Mouse (Mus musculus) layer of hippocampus, postnatal 36 days (tissue): ENCODE results near the gene Pip4k2a. TPM values are rescaled to one million over a fixed set of nuclear protein-coding genes. Genes with fewer than 3 reads are reported as not detected.
"Not testable (repeated sequence)": the region's sequence is repeated elsewhere in the genome, so short reads cannot be mapped to it uniquely, and the experiment has no call there.

Experiments used
- DNase-seq, 2 experiments: peaks; one replicate each; pipeline ENCODE4 v3.0.0; 2022
- total RNA-seq, 2 experiments: library from RNA; stranded (reverse); gene quantifications; 2 replicates each; pipeline ENCODE4 v1.2.3; 2021

Gene Pip4k2a
- total RNA-seq, 2 experiments from 2014 or later: 57.2 to 57.6 TPM

GRCm38 (mm10) chr2:18893336-18893735 lies 104.6 kb downstream of the Pip4k2a start:
- DNase-seq: not testable (repeated sequence)

- DNase-seq: no peak
These were observed 105.9 kb downstream of the Pip4k2a start for GRCm38 (mm10) chr2:18891991-18892537.

- no peak for DNase-seq
These were observed 107.5 kb downstream of the Pip4k2a start for GRCm38 (mm10) chr2:18890227-18891001.

GRCm38 (mm10) chr2:18884277-18884676 lies 113.6 kb downstream of the Pip4k2a start:
- no peak for DNase-seq

- no peak for DNase-seq
These were observed 123.3 kb downstream of the Pip4k2a start for GRCm38 (mm10) chr2:18874626-18875025.

GRCm38 (mm10) chr2:18874063-18874462 lies 123.9 kb downstream of the Pip4k2a start:
- DNase-seq: no peak

GRCm38 (mm10) chr2:18873440-18873839 lies 124.5 kb downstream of the Pip4k2a start:
- DNase-seq: no peak

GRCm38 (mm10) chr2:18872797-18873196 lies 125.1 kb downstream of the Pip4k2a start:
- peak; percentile 38 to 54 for DNase-seq

GRCm38 (mm10) chr2:18871087-18871486 lies 126.8 kb downstream of the Pip4k2a start:
- DNase-seq: no peak

GRCm38 (mm10) chr2:18867069-18867468 lies 130.9 kb downstream of the Pip4k2a start:
- DNase-seq: no peak

- DNase-seq: no peak
These were observed 133.2 kb downstream of the Pip4k2a start for GRCm38 (mm10) chr2:18864719-18865118.

- DNase-seq: no peak
These were observed 136.2 kb downstream of the Pip4k2a start for GRCm38 (mm10) chr2:18861607-18862158.

GRCm38 (mm10) chr2:18860686-18861085 lies 137.2 kb downstream of the Pip4k2a start:
- no peak for DNase-seq

- no peak for DNase-seq
These were observed 140.0 kb downstream of the Pip4k2a start for GRCm38 (mm10) chr2:18857952-18858351.

- DNase-seq: no peak
These were observed 141.5 kb downstream of the Pip4k2a start for GRCm38 (mm10) chr2:18856461-18856860.

GRCm38 (mm10) chr2:18855246-18855645 lies 142.7 kb downstream of the Pip4k2a start:
- no peak for DNase-seq

GRCm38 (mm10) chr2:18853345-18853744 lies 144.6 kb downstream of the Pip4k2a start:
- no peak for DNase-seq

- no peak for DNase-seq
These were observed 147.3 kb downstream of the Pip4k2a start for GRCm38 (mm10) chr2:18850657-18851056.

- DNase-seq: no peak
These were observed 149.8 kb downstream of the Pip4k2a start for GRCm38 (mm10) chr2:18848074-18848629.

GRCm38 (mm10) chr2:18842527-18842926 lies 155.4 kb downstream of the Pip4k2a start:
- DNase-seq: no peak

- no peak for DNase-seq
These were observed 156.9 kb downstream of the Pip4k2a start for GRCm38 (mm10) chr2:18841051-18841450.

- no peak for DNase-seq
These were observed 158.4 kb downstream of the Pip4k2a start for GRCm38 (mm10) chr2:18839532-18839931.

GRCm38 (mm10) chr2:18835266-18835908 lies 162.5 kb downstream of the Pip4k2a start:
- DNase-seq: no peak
